Mouse (Mus musculus) heart, embryonic 15.5 days (tissue): ENCODE results near the gene Arhgap18. TPM values are rescaled to one million over a fixed set of nuclear protein-coding genes. Genes with fewer than 3 reads are reported as not detected.

ENCODE experiments used
- ATAC-seq: fragments of 200-750 bp; cut with Nextera tagmentation; replicated peaks from 2 replicates; pipeline ENCODE4 v1.8.0; 2017; ENCODE audit warnings: low read depth, moderate TSS enrichment; ENCODE audit not compliant: insufficient number of reproducible peaks, insufficient read depth, low FRiP score
- H3K27ac ChIP-seq: fragments of 300-500 bp; sonication (generic); 2 replicates; pipeline ENCODE4 v1.5.1; 2015; ENCODE audit warnings: mild to moderate bottlenecking, inconsistent platforms
- H3K27me3 ChIP-seq: fragments of 300-500 bp; sonication (generic); 2 replicates; pipeline ENCODE4 v1.6.1; 2015; ENCODE audit warnings: inconsistent platforms
- H3K36me3 ChIP-seq: fragments of 300-500 bp; sonication (generic); 2 replicates; pipeline ENCODE4 v1.6.1; 2015; ENCODE audit warnings: mild to moderate bottlenecking, inconsistent platforms
- H3K4me1 ChIP-seq: fragments of 300-500 bp; sonication (generic); replicated peaks from 2 replicates; pipeline ENCODE4 v1.6.1; 2015; ENCODE audit warnings: inconsistent platforms
- H3K4me2 ChIP-seq: fragments of 300-500 bp; sonication (generic); 2 replicates; pipeline ENCODE4 v1.6.1; 2015; ENCODE audit warnings: inconsistent platforms, mild to moderate bottlenecking, moderate library complexity
- H3K4me3 ChIP-seq: fragments of 300-500 bp; sonication (generic); 2 replicates; pipeline ENCODE4 v1.5.1; 2015; ENCODE audit warnings: mild to moderate bottlenecking, inconsistent platforms
- H3K9ac ChIP-seq: fragments of 300-500 bp; sonication (generic); 2 replicates; pipeline ENCODE4 v1.6.1; 2015; ENCODE audit warnings: mild to moderate bottlenecking, inconsistent platforms
- H3K9me3 ChIP-seq: fragments of 300-500 bp; sonication (generic); replicated peaks from 2 replicates; pipeline ENCODE4 v1.6.1; 2016; ENCODE audit warnings: inconsistent platforms
- WGBS: fragments of 180-500 bp; shearing (Covaris S2); methylation state at CpG from one replicate; pipeline ENCODE4 v1.1.7; 2015; ENCODE audit warnings: mixed read lengths; 5-methylcytosine and 5-hydroxymethylcytosine counted together
- polyA plus RNA-seq: library from polyadenylated mRNA; unstranded; fragments of >200 nt; fragmentation: Nextera tagmentation; extraction: Ambion mirVana; gene quantifications from 2 replicates; pipeline ENCODE4 v1.2.1, GENCODE M21; 2015

Arhgap18 gene
- polyA plus RNA-seq, result 38.3 and 44.7 TPM in 2 replicates

DNA sequence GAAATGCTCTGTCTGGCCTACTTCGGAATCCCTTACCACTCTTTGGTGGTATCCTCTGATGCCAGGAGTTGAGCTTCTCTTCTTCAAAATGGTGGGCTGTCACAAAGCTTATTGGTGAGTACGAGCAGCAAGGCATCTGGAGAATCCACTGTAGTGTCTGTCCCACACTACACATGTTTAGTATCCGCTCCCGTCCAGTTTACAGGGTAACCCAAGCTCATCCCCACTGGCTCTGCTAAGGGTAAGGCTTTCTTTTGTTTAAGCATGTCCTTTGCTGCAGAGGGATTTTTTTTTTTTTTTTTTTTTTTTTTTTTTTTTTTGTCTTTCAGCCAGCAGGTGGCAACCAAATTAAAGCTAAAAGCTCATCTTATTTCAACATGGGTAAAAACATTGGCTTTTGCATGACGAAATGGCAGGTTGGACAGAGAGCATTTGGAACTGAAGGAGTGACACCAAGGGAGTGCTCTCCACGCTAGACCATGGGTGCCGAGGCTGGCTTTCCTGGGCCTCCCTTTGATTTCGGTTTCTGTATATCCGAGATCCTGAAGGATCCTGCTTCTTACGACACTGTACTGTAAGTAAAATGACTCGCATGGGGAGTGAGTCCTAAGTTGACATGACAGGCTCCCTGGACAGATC, at the start of gene Arhgap18:
TSS of gene Arhgap18 (plus strand) at position 493 of the 639 bp plus-strand sequence.
- H3K4me1 ChIP-seq, result peaks cover 4% of the 10 kb centered on the region; the same call in 1 of the 2 replicates
- no peak within 1 kb of the TSS for H3K4me3 ChIP-seq
- H3K27ac ChIP-seq, result no peak within 1 kb of the TSS
- ATAC-seq, result no peak
- WGBS, result 73% methylated on average over 11 of the region's 11 CpGs
- H3K4me2 ChIP-seq, result peak within 1 kb of the TSS; percentile 7; the same call in 1 of the 2 replicates
- H3K9me3 ChIP-seq, result no peaks in the 10 kb centered on the region
- no peaks in the 10 kb centered on the region for H3K36me3 ChIP-seq
- no peaks in the 10 kb centered on the region for H3K27me3 ChIP-seq
- no peak within 1 kb of the TSS for H3K9ac ChIP-seq

GRCm38 (mm10) chr10:26710458-26711011, 42.7 kb upstream of the Arhgap18 start:
- no peak overlapping the region for H3K4me3 ChIP-seq
- no peaks in the 10 kb centered on the region for H3K36me3 ChIP-seq
- ATAC-seq, result no peak
- no peaks in the 10 kb centered on the region for H3K27me3 ChIP-seq
- WGBS, result 88% methylated on average over 7 of the region's 7 CpGs
- H3K9me3 ChIP-seq, result no peaks in the 10 kb centered on the region
- H3K27ac ChIP-seq, result no peak overlapping the region
- H3K9ac ChIP-seq, result no peak overlapping the region
- no peaks in the 10 kb centered on the region for H3K4me1 ChIP-seq
- no peak overlapping the region for H3K4me2 ChIP-seq

GRCm38 (mm10) chr10:26711068-26711467, 42.2 kb upstream of the Arhgap18 start:
- no peaks in the 10 kb centered on the region for H3K9me3 ChIP-seq
- H3K27me3 ChIP-seq, result no peaks in the 10 kb centered on the region
- H3K9ac ChIP-seq, result no peak overlapping the region
- H3K4me1 ChIP-seq, result no peaks in the 10 kb centered on the region
- H3K36me3 ChIP-seq, result no peaks in the 10 kb centered on the region
- no peak overlapping the region for H3K4me3 ChIP-seq
- 6% methylated on average over 3 of the region's 3 CpGs for WGBS
- no peak for ATAC-seq
- no peak overlapping the region for H3K4me2 ChIP-seq
- no peak overlapping the region for H3K27ac ChIP-seq

DNA sequence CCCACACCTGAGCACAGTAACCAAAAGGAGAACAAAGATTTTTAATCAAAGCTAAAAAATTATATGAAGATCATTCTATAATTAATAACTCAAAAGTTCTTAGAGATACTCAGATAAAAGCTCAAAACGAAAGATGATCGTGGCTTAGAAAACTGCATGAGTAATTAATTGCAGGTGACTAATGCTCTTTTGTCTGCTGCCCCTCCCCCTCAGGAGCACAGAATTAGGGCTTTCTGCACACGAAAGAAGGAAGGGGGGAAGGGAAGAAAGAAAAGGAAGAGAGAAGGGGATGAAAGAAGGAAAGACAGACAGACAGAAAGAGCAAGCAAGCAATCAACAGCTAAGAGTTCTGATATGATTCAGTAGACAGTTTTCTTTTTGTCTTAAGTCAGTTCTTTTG, 39.2 kb upstream of the Arhgap18 start:
- 53% methylated on average over 3 of the region's 3 CpGs for WGBS
- ATAC-seq, result no peak
- Histone ChIP-seq H3K4me2 (no peak overlapping the region), H3K4me3 (no peak overlapping the region), H3K9ac (no peak overlapping the region), H3K27ac (no peak overlapping the region), H3K36me3 (no peaks in the 10 kb centered on the region), H3K9me3 (no peaks in the 10 kb centered on the region), H3K4me1 (no peaks in the 10 kb centered on the region), H3K27me3 (no peaks in the 10 kb centered on the region)

DNA sequence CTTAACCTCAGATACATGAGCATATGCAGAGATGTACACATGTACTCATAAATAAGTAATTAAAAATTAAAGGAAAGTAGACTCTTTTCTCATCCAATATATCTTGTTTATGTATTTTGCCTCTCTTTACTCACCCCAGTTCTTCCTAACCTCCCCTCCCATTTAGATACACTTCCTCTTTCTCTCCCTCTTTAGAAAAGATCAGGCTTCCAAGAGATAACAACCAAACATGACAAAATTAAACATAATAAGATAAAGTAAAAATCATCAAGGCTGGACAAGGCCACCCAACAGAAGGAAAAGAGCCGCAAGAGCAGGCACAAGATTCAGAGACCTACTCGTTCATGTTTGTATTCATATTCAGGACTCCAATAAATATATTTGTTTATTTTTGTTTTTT, 28.5 kb upstream of the Arhgap18 start:
- ATAC-seq, result no peak
- H3K9me3 ChIP-seq, result no peaks in the 10 kb centered on the region
- no peak overlapping the region for H3K27ac ChIP-seq
- 88% methylated on average over 2 of the region's 2 CpGs for WGBS
- no peak overlapping the region for H3K9ac ChIP-seq
- no peaks in the 10 kb centered on the region for H3K4me1 ChIP-seq
- no peaks in the 10 kb centered on the region for H3K36me3 ChIP-seq
- no peak overlapping the region for H3K4me3 ChIP-seq
- no peaks in the 10 kb centered on the region for H3K27me3 ChIP-seq
- no peak overlapping the region for H3K4me2 ChIP-seq

DNA sequence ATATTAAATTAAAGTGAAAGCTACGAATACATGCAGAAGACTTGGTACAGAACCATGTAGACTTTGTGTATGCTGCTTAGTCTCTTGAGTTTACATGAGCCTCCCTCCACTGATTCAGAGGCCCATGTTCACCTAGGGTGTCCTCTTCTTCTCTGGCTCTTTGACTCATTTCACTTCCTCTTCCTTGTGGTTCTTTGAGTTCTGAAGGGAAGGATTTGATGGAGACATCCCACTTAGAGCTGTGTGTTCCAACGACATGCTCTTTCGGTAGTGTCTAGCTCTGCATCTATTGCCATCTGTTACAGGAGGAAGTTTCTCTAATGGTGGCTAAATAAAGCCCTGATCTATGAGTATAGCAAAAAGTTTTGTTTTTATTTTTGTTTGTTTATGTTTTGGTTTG, 28.0 kb upstream of the Arhgap18 start:
- Histone ChIP-seq H3K27ac (no peak overlapping the region), H3K4me1 (no peaks in the 10 kb centered on the region), H3K4me3 (no peak overlapping the region), H3K4me2 (no peak overlapping the region), H3K36me3 (no peaks in the 10 kb centered on the region), H3K9ac (no peak overlapping the region), H3K9me3 (no peaks in the 10 kb centered on the region), H3K27me3 (no peaks in the 10 kb centered on the region)
- ATAC-seq, result no peak
- 88% methylated on average over 3 of the region's 3 CpGs for whole genome bisulfite sequencing

- ATAC-seq, result no peak
- H3K27me3 ChIP-seq, result no peaks in the 10 kb centered on the region
- H3K27ac ChIP-seq, result no peak overlapping the region
- H3K4me3 ChIP-seq, result no peak overlapping the region
- H3K36me3 ChIP-seq, result no peaks in the 10 kb centered on the region
- peaks cover 4% of the 10 kb centered on the region; the same call in 1 of the 2 replicates for H3K4me1 ChIP-seq
- no peaks in the 10 kb centered on the region for H3K9me3 ChIP-seq
- 66% methylated on average over 3 of the region's 3 CpGs for WGBS
- H3K4me2 ChIP-seq, result no peak overlapping the region
- H3K9ac ChIP-seq, result no peak overlapping the region
Observed at GRCm38 (mm10) chr10:26750827-26751226, 2.4 kb upstream of the Arhgap18 start.

DNA sequence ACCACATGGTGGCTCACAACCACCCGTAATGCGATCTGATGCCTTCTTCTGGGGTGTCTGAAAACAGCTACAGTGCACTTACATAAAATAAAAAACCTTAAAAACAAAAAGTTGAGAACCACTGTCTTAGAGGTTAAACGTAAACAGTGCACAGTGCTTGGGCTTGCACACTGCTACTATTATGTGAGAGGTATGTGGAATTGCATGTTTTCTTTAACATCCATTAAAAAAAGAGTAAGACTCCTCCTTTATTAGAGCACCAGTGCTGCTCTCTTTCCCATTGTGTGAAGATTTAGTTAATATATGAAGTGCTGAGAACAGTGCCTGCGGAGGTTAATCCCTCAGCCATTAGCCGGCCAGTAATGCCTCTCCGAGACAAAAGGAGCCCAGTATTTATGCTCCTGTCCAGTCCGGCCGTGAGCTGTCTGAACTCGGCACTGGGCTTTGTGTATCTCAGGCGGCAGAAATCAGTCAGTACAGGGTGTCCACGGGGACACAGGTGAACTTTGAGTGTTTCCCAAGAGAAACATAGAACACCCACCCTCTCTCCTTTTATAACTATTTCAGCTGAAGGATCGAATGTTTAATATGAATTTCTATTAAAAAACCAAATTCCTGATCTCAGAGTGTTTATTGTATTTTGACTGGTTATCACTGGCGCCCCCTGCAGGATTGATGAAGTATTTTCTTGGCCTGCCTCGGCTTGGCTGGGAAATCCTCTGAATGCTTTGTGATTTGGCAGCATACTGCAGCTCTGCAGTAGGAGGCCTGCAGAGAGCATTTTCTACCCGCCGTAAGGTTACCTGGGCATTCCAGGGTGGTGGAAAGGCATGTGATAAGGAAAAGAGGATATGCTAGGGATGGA, 925 bp upstream of the Arhgap18 start:
- no peak overlapping the region for H3K4me3 ChIP-seq
- no peak for ATAC-seq
- no peak overlapping the region for H3K27ac ChIP-seq
- H3K4me2 ChIP-seq, result peak overlapping the region; percentile 7; the same call in 1 of the 2 replicates
- H3K27me3 ChIP-seq, result no peaks in the 10 kb centered on the region
- H3K4me1 ChIP-seq, result peaks cover 4% of the 10 kb centered on the region; the same call in 1 of the 2 replicates
- no peak overlapping the region for H3K9ac ChIP-seq
- WGBS, result 67% methylated on average over 16 of the region's 16 CpGs
- no peaks in the 10 kb centered on the region for H3K36me3 ChIP-seq
- no peaks in the 10 kb centered on the region for H3K9me3 ChIP-seq

- Histone ChIP-seq H3K27ac (no peak overlapping the region), H3K9me3 (no peaks in the 10 kb centered on the region), H3K27me3 (no peaks in the 10 kb centered on the region), H3K4me2 (no peak overlapping the region), H3K36me3 (no peaks in the 10 kb centered on the region), H3K4me3 (no peak overlapping the region), H3K4me1 (peaks cover 4% of the 10 kb centered on the region; the same call in 1 of the 2 replicates), H3K9ac (no peak overlapping the region)
- WGBS, result 81% methylated on average over 6 of the region's 6 CpGs
- no peak for ATAC-seq
Observed at GRCm38 (mm10) chr10:26754006-26754405, 785 bp downstream of the Arhgap18 start.

DNA sequence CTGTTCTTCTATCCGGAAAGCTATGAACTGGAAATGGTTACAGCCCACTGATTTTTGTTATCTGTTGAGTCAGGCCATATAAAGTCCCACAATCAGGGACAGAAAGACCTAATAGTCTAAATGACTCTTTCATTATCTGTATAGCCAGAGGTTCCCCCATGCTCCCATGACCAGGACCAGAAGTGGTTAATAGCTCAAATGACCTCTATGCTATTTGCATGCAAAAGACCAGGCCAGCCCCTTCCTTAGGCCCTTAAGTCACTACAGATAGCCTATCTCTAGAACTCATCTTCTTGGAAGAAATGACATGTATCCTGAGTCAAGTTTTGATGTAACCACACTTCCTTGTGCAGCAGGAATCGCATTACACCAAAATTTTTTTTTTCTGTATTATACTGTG, 4.0 kb downstream of the Arhgap18 start:
- H3K4me2 ChIP-seq, result no peak overlapping the region
- no peak for ATAC-seq
- 85% methylated on average over 2 of the region's 2 CpGs for WGBS

DNA sequence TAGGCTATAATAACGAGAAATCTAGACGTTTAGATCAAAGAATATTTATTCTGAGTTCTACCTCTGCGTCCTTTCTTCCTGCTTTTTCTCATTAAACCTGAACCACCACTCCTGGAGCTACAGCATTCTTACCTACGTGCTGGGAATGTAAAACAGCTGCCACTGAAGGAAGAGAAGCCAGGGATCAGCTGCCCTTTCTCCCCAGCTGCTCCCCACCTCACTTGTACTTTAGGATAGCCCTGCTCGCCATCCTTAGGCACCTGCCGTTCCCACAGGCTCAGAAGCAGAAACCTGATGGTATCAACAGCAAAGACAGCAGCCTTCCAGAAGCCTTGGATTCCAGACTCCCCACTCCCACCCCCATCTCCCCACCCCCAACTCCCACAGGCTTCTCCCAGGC, 6.2 kb downstream of the Arhgap18 start:
- no peaks in the 10 kb centered on the region for H3K27me3 ChIP-seq
- no peaks in the 10 kb centered on the region; the same call in 1 of the 2 replicates for H3K4me1 ChIP-seq
- H3K4me3 ChIP-seq, result no peak overlapping the region
- ATAC-seq, result no peak
- no peak overlapping the region for H3K27ac ChIP-seq
- no peaks in the 10 kb centered on the region for H3K36me3 ChIP-seq
- WGBS, result 41% methylated on average over 6 of the region's 6 CpGs
- no peak overlapping the region for H3K4me2 ChIP-seq
- H3K9ac ChIP-seq, result no peak overlapping the region
- H3K9me3 ChIP-seq, result no peaks in the 10 kb centered on the region

More for the DNA sequence above, 4.0 kb downstream of the Arhgap18 start:
- Histone ChIP-seq H3K4me1 (peaks cover 4% of the 10 kb centered on the region; the same call in 1 of the 2 replicates), H3K4me3 (no peak overlapping the region), H3K9ac (no peak overlapping the region), H3K36me3 (no peaks in the 10 kb centered on the region), H3K27me3 (no peaks in the 10 kb centered on the region), H3K27ac (no peak overlapping the region), H3K9me3 (no peaks in the 10 kb centered on the region)
